Mouse (Mus musculus) left cerebral cortex, postnatal 14 days (tissue): Measurements from ENCODE around the gene Clec12a. TPM values are rescaled to one million over a fixed set of nuclear protein-coding genes. Genes with fewer than 3 reads are reported as not detected.
A peak's percentile ranks its signal among the peaks of the same experiment; 100 is the strongest.
"Not testable (repeated sequence)": the region's sequence is repeated elsewhere in the genome, so short reads cannot be mapped to it uniquely, and the experiment has no call there.

Source experiments
- DNase-seq, 2 experiments: peaks; one replicate each; pipeline ENCODE4 v3.0.0; 2021 to 2022; ENCODE audit warnings: low spot score in 2 of 2, mixed read lengths in 1 of 2
- intact Hi-C: fragments of 180-260 bp; cut with DNase I; formaldehyde crosslinking; loops from one replicate; pipeline ENCODE4 v1.15.1; 2025
- long read RNA-seq, 2 experiments: library from polyadenylated mRNA; stranded (forward); transcript quantifications; one replicate each; pipeline ENCODE4 v2.0.0; 2021
- total RNA-seq, 2 experiments: library from RNA; stranded (reverse); gene quantifications; 2 replicates each; pipeline ENCODE4 v1.2.3; 2021

Clec12a gene
- under 1 TPM in 1 of 2 experiments, not detected in 1; 0.25 TPM for total RNA-seq
- long read RNA-seq, experiment 1 = 0 reads
- long read RNA-seq, experiment 2 = 0 reads

DNA sequence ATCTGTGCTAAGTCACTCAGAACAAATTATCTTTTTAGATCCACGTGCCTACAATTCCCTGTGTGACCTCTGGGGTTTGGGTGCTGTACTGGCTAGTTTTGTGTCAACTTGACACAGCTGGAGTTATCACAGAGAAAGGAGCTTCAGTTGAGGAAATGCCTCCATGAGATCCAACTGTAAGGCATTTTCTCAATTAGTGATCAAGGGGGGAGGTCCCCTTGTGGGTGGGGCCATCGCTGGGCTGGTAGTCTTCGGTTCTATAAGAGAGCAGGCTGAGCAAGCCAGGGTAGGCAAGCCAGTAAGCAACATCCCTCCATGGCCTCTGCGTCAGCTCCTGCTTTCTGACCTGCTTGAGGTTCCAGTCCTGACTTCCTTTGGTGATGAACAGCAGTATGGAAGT is at the start of gene Clec12a:
TSS of gene Clec12a (plus strand) at position 301 of the 400 bp plus-strand sequence.
- DNase-seq, intact Hi-C loops: not testable (repeated sequence)

DNA sequence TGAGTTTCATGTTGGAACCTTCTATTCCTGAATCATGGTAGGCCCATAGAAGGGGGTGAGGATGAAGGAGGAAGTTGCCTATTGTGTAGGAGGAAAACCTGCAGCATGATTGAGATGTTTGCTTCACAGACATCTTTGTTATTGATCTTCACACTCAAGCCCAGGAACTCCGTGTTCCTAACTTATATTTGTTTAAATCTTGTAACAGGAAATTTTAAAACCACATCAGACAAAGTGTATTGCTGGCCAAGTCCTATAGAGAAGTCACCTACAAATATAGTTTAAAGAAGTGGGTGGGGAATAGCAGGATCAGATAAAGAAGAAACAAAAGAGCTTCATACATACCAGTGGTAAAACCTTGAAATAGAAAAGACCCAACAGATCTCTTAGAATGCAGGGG is 38.3 kb upstream of the Clec12a start:
- DNase-seq = no peak
- intact Hi-C loops = no loop called here

DNA sequence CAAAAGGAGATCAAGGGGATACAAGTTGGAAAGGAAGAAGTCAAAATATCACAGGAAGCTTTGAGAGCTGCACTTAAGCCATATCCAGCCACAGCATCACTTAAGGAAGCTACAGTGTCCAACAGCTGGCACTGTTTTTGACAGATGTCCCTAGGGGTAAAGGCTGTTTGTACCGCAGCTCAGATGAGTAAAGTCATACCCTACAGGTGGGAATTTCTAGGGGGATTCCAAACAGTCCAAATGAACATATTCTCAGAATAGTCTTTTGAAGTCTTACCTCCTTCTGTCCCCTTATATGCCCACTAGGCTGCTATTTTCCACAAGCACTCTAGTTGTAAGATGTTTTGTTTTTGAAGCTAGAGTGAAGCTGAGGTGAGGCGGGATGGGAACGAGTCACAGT is 30.0 kb upstream of the Clec12a start:
- DNase-seq = no peak
- intact Hi-C loops = no loop called here

DNA sequence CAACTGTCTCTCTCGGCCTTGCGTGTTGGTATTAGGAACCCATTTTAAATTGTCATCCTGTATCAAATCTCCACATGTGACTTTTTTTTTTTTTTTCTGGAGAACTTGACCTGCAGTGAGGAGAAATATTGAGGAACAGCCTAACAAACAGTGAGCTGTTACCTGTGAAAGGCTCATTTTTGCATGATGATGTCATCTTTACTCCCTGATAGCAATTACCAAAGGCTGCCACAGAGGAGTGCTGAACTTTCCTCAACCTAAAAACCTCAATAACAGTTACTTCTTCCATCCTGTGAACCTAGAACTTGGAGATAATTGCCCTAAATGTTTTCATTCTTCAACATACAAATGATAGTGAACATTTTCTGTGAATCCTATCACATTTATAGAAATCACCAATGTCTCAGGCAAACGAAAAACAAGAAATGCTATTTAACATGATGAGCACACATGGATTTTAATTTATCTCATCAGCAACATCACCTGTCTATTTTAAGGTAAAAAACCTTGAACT is 27.8 kb upstream of the Clec12a start:
- intact Hi-C loops = no loop called here
- no peak for DNase-seq

DNA sequence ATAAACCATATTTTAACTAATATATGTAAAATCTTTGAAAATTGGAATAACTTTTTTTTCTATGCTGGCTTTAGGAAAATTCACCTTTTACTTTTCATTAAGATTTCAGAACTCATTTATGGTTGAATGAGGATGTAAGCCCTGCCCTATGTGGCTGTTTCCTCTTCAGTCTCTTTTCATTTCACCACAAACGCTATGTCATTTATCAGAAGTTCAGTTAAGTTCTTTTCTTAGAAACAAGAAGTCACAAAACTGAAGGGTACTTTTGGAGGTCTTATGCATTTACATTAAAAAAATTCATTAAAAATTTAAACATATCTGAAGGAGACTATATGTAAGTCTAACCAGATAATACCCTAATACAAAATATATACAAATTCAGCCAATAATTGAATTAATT is 26.8 kb upstream of the Clec12a start:
- no peak for DNase-seq
- intact Hi-C loops = no loop called here

DNA sequence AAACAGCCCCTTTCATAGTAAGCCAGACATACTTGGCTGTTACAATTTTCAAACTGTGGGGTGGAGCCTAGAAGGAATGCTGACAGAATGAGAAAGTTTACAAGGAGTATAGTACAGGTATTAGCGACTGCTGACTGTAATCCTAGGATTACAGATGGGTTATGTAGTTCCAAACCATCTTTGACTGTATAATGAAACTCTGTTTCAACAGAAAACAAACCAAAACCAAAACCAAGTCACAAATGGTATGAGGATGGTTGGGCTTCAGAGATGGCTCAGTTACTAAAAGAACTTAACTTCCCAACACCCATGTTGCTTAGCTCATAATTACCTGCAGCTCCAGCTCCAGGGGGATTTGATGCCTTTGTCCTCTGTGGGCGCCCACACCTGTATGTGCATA is 26.0 kb upstream of the Clec12a start:
- DNase-seq = no peak
- intact Hi-C loops = no loop called here

DNA sequence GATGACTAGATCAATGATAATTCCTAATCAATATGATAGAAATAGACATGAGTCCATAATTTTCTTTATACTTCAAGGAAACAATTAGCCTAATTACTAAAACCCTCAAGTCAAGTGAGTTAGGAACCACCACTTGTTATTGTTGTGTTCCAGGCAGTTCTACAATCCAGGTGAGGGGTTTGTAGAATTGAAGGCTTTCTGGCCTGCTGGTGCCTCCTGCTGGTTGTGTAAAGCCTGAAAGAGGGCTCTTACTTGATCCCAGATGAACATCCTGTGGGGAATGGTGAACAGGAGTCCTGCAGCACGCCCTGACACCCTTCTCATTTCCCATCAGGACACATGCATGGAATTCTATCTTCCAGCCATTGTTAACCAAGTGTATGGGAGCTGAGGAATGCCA is 24.1 kb upstream of the Clec12a start:
- DNase-seq = no peak
- intact Hi-C loops = loop anchor here (2.0 kb wide), 1 partner anchor 62 kb away; no protein-coding TSS in a partner anchor

DNA sequence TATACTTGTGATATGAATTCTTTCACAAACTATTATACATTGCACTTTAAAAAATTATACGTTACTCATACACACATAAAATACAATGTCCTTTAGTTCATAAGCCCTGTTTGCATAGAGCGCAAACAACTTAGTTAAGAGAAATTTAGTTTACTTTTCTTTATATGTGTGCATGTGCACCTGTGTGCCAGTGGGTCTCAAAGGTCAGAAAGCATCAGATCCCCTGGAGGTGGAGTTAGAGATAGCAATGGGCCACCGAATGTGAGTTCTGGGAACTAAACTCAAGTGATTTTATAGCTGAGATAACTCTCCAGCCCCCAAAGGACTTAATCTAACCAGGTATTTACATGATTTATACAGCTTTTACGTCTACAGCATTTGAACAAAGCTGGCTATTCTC is 23.2 kb upstream of the Clec12a start:
- intact Hi-C loops = loop anchor here (2.0 kb wide), 1 partner anchor 63 kb away; no protein-coding TSS in a partner anchor
- no peak for DNase-seq

DNA sequence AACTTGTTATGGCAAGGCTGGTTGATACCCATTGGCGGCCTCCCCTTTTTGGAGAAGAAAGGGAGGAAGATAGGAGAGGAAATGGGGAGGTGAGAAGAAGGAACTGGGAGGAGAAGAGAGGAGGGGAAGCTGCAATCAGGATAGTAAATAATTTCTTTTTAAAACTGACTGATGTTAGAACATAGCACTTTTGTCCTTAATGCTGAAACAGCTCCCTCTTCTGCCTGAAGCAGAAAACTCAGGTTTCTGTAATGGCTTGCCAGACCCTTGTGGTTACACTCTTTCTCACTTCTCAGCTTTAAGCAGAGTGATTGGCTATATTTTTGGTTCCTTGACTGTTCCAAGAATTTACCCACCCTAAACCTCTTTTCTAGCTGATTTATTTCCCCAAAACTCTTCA is 16.5 kb upstream of the Clec12a start:
- no peak for DNase-seq
- intact Hi-C loops = no loop called here

DNA sequence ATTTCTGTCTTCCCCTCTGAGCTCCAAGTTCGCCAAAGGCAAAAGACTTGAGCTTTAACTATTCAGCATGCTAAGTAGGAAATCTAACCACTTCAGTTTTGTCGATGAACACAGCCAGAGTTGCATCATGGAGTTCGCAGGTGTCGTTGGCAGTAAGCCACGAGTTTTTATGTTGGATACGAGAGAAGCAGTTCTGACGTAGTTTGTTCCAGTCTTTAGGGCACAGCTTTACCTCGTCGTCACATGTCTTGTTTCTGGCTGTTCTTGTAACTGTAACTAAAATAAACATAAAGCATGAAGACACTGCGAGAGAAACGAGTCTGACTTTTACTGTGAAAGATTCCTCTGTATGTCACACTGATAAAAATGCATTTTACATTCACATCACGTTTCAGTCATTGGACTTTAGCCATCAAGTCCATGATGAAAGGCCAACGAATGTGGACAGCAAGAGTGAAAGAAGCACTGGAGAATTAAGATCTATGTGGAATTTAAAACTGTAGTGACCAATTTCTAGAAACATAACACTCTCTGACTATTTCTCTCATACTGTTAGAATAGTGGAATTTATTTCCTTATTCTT is 15.8 kb upstream of the Clec12a start:
- intact Hi-C loops = no loop called here
- DNase-seq = peak in 1 of 2 experiments; percentile 22

DNA sequence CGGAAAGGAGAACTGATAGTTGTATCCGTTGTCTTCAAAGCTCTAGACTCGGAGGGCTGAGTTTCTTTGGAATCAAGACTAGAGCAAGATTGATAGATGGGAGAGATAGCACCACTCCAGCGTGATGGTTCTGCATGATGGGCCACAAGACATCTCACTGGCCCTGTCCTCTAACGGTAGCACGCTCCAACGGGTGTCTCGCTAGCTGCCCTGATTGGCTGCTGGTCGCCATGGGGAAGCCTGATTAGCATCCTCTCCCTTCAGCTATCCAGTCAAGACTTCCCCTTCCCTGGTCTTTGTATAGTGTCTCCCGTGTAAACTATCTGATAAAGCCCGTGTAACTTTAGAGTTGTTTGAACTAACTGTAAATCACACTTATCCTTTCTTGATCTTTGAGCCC is 10.9 kb upstream of the Clec12a start, which contains the start of gene 4922502D21Rik:
TSS of gene 4922502D21Rik (minus strand) at position 187 of the 400 bp plus-strand sequence.
- intact Hi-C loops = loop anchor here (5.0 kb wide), 1 partner anchor 36 kb away; no protein-coding TSS in a partner anchor
- no peak for DNase-seq

DNA sequence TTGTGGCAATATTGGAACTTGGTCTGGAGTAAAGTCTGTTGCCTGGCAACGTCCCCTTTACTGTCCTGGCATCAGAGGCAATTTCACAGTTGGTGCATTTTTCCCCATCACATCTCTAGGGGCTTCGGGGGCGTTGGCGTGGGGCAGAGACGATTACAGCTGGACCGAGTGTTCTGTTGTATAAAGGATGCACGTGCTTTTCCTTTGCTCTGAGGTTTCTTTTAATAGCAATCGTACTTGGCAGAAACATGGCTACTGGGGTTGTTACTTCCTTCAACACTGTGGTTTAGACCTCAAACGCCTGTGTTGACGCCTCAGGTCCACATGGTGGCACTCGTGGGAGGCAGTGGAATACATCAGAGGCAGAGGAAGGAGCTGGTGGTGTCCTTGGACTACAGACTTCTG is 8.8 kb upstream of the Clec12a start:
- peak; percentile 47 to 81 for DNase-seq
- intact Hi-C loops = loop anchor here (5.0 kb wide), 1 partner anchor 34 kb away; no protein-coding TSS in a partner anchor

DNA sequence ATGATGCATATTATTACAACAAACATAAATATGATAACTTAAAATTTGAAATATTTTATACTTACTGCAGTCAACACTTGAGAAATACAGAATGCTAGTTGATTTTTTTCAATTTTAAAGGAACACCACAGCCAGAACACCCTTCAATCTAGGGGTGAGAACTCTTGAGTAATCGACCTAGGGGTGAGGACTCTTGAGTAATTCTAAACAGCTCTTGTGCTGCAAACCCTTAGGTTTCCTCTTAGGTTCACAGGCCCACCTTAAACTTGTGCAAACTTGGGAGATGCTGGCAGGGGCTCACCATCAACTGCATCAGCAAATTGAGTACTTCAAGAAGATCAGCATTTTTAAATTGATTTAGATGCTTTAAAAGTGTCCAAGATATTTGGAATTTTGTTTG is 4.7 kb upstream of the Clec12a start:
- intact Hi-C loops = no loop called here

DNA sequence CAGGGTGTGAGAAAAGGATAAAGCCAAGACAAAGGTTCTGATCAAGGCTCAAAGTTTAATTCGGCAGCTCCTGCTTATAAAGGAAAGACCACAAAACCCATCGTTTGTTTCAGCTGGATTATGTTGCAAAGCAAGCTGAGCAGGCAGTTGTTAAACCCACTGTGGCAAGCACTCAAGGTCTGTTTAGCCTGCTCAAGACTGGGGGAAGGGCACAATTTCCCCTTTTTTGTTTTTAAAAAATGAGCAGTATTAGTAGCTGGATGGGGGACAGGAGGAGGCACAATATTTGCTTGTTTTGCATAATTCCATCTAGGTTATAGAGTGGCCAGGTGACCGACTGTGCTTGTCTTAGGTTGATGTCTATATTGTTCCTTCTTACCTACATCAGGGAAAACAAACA is 1.9 kb downstream of the Clec12a start:
- DNase-seq = no peak
- intact Hi-C loops = no loop called here

More for the DNA sequence above, 4.7 kb upstream of the Clec12a start:
- no peak for DNase-seq

DNA sequence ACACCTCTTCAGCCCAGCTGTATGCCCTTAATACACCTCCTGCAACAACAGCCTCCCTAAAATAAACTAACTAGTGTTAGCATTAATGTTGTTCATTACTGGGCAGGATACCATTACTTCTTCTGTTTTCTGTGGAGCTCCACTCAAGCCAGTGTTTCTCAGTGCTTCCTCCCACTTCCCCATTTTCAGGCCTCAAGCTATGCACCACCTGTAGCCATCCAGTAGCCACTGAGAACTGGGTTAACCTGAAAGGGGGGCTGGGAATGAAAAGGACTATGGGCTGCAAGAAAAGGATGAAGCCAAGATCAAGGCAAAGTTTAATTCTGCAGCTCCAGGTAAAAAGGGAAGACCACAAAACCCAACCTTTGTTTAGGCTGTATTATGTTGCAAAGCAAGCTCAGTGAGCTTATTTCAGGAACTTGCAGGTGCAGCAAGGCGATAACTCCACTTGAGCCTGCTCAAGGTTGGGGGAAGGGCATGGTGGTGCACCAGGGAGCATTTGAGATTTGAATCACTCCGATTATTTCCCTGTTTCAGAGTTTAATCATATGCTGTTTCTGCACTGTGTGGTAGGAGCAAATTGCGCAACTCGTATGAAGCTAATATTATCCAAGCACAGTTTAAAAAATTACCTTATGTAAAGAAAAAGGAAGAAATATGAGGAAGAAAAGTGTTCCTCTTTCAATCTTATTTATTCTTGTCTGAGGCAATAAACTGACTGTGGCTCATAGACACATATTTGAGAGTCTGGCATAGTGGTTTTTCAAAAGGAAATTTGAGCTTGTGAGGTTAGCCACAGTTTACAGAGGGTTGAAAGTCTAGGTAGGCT is 7.2 kb downstream of the Clec12a start:
- intact Hi-C loops = no loop called here
- DNase-seq = no peak

DNA sequence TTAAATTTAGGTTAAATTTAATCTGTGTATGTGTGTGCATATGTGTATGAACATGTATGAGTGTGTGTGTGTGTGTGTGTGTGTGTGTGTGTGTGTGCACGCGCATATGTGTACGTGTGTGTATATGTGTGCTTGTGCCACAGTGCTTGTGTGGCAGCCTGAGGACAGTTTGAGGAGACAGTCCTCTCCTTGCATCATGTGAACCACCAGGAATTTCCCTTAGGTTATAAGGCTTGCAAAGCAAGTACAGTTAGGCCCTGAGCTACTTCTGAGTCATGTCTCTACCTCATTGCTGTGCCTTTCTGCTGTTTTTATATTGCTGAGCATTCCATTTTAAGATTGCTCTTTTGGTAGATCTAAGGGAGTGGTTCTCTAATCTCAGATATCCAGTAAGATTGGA is 8.6 kb downstream of the Clec12a start:
- DNase-seq = no peak
- intact Hi-C loops = no loop called here

DNA sequence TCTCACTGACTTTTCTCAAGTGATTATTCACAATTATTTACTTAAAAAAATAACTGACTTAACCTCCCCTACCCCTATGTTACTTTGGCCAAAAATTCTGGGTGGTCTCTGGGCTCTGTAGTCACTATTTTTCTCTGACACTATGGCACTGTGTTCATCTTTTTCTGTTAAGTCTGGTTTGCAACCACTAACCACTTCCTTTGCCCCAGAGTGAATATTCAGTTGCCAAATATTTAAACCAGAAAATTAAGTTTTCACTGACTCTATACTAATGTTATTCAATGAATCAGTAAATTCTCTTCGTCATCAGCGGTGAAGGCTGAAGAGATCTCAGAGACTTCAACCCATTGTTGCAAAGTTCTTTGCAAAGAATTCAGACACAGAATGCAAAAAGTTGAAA is 13.3 kb downstream of the Clec12a start:
- intact Hi-C loops = no loop called here

DNA sequence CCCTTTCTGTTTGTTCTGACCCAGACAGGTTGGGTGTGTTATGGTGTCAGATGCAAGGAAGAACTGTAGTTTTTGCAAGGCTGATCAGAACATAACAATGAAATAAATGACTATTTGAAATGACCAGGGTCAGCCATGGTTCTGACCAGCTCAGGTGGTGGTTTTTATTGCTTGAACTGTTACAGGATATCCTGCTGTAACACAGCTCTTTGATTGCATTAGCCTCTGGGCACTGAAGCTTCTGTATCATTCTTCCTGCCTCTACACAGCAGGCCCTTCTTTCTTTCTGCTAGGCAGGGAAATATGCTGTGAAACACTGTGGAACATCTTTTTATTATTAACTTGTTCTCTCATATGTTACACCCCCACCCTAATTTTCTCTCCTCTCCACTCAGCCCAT is 13.9 kb downstream of the Clec12a start:
- intact Hi-C loops = no loop called here

More for the DNA sequence above, 13.3 kb downstream of the Clec12a start:
- no peak for DNase-seq

DNA sequence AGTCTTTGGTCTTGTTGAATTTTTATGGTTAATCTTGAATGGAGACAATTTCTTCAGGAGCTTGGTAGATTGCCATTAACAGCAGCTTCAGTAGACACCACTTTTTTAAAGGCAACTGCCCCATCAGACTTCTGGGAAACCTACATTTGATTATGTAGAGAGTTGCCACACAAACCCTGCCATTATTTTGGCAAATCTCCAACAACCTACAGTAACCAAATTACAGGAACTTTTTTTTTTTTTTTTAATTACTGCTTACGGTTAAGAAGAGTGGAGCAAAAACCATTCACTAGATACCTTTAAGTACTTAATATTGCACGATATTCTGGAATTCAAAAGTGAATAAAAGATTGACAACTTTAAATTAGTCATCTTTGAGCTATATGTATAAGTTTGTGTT is 17.0 kb downstream of the Clec12a start:
- DNase-seq = no peak
- intact Hi-C loops = no loop called here

More for the DNA sequence above, 13.9 kb downstream of the Clec12a start:
- no peak for DNase-seq

DNA sequence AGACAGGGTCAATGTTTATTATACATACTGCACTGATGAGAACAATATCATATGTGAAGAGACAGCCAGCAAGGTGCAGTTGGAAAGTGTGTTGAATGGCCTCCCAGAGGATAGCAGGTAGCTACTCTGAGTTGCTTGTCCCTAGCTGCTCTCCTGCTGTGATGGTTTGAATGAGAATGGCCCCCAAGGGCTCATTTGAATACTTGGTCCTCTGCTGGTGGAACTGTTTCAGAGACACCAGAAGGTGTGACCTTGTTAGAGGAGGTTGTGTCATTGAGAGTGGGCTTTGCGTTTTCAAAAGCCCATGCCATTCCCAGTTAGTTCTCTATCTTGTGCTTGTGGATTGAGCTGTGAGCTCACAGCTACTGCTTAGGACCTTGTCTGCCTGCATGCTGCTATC is 21.5 kb downstream of the Clec12a start:
- DNase-seq = no peak

More for the DNA sequence above, 21.5 kb downstream of the Clec12a start:
- intact Hi-C loops = loop anchor here (10.0 kb wide), 1 partner anchor 269 kb away; no protein-coding TSS in a partner anchor
